Mouse (Mus musculus) c-Kit-positive CD71-positive TER-119-positive erythroid progenitor cells, embryonic 14.5 days (primary cell): ENCODE results near the gene Dguok.

Experiments
- DNase-seq: peaks from one replicate; pipeline ENCODE4 v3.0.0-alpha.2; 2013; ENCODE audit warnings: low spot score

The Dguok gene

GRCm38 (mm10) chr6:83455328-83456130 is 51.2 kb downstream of the Dguok start:
- no peak for DNase-seq

DNA sequence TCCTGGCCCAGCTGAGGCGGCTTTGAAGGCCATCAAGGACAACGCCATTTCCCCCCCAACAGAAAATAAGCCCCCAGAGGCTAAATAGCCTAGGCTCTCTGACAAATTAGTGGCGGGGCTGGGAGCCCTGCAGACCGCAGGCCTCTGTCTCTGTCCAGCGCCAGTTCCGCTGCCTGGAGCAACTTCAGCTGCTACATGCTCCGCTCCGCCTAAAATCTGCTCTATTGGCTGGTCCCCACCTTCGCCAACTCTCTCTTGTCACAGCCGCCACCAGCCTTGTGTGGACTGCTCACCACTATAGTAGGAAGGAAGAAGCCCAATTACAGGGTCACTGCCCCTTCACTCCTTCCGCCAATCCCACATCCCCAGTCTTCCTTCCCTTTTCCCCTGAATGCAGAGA is 53.1 kb downstream of the Dguok start:
- no peak for DNase-seq

DNA sequence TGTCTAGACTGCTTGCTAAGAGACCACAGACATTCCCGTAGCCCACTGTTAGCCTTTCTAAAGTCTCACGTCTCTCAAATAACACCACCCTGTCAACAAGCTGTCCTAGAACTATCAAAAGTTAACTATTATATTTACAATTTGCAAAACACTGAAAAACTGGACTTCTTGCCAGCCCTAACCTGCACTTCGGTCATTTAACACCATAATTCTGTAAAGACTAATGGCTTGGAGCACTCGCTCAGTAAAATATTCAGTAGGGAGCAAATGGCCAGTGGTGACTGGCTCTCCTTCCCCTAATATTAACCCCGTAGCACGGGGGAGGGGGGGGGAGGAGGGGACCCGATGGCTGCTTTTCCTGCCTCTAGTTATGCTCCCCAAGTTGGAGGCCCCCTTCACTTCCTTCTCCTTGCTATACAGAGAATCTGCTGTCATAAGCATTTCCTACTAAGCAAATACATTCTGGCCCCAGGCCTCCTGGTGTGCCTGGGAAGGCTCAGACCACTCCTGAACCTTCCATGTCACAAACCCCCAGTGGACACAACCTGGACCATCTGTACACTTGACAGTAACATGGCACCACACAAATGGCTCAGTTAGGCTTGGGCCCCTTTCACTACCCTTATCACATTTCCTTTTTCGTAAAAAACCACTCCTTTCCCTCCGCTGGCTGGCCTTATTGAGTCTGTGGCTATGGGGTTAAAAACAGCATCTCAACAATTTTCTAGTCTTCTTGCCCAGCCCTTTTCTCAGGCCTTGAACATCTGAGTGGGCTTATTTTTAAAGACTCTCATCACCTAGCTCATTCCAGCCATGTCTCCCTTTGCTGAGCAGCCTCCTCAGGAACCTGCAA is 56.1 kb downstream of the Dguok start:
- no peak for DNase-seq

GRCm38 (mm10) chr6:83449440-83449839 is 57.3 kb downstream of the Dguok start:
- DNase-seq = no peak

DNA sequence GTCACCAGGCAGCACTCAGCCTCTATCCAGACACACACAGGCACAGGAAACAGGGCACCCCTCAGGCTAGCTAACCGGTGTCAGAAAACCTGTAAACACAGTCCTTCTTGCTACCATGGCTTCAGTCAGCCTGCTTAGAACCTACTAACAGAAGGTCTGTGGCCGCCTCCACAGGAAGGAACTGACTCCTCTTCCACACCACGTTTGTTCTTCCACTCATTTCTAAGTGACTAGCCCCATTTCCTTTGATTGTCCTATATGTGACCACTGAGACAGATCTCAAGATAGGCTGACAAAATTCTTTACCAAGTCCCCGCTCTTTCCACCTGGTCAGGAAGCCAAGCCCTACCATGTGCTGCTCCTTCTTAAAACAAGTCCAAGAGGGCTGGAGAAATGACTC is 57.9 kb downstream of the Dguok start:
- no peak for DNase-seq

DNA sequence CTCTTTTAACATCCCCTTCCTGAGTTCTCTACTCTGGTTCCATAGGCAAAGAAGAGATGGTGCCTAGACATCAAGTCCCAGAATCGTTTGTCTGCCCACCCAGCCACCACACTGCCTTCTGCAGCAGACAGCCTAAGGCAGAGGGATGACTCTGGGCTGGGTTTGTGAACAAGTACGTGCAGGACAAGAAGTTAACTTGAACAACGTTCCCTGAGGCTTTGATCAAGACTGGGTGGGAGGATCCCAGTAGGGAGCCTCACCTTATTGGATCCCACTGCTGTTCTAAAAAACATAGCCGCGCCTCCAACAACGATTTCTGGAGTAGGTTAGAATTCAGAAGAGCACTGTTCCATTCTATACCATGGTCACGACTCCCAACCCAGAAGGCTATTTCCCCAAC is 59.7 kb downstream of the Dguok start:
- no peak for DNase-seq

- DNase-seq = no peak
Observed at GRCm38 (mm10) chr6:83445796-83446195, 61.0 kb downstream of the Dguok start.

- DNase-seq = no peak
Observed at GRCm38 (mm10) chr6:83443441-83444340, 63.1 kb downstream of the Dguok start.

DNA sequence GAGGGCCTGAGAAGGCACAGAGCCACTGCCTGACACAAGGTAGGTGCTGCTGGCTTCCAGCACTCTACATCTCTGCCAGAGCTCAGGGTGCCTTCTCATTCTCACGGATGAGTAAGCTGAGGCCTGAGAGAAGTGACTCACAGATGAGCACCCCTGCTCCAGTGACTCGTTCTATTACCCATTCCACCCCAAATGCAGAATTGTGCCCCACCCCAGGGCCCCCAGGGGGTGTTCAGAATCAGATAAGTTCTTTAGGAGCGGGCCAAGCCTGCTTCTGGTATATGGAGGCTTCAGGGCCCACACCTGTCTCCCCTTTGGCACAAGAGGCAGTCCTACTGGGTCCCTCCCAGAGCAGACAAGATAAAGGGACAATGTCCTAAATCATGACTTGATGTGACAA is 64.1 kb downstream of the Dguok start:
- DNase-seq = peak; percentile 63

GRCm38 (mm10) chr6:83441259-83442061 is 65.3 kb downstream of the Dguok start:
- DNase-seq = peak; percentile 82

DNA sequence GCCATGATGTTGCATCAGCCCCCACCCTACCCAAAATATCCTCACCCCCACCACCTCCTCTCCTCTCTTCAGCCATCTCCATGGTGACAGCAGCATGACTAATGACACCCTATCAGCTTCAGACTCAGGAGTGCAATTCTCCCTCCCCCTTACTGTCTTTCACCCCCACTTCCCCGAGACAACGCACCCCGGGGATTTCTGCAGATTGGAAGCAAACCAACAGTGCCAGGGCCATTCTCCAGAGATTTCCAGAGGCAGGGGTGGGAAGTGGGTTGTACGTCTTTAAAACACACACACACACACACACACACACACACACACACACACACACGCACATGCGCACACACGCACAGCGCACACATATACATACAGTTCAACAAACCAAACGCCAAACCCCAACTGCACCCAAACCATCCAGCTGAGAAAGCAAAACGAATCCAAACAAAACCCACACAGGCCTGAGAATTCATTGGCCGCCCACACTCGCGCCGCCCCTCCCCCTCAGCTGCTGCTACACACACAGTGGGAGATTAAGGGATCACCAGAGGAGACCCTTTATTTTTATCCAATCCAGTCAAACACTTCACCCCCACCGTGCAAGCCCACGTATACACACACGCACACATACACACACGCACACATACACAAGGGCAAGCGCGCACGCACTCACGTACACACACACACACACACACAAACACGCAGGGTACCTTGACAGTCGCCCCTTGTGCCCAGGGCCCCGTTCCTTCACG is 66.1 kb downstream of the Dguok start:
- no peak for DNase-seq

DNA sequence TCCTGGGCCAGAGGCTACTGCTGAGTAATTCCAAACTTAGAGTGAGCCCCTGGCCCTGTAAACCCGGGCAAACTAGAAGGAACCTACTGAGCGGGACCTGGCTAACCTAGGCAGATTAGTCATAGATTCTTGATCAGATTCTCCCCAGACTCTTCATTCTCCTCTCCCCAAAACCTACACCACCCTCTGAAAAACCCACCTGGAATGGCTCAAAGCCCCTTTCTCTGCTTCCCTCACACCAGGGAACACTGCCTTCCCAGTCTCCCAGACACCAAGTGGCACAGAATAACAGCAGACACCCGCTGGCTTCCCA is 66.6 kb downstream of the Dguok start:
- no peak for DNase-seq

DNA sequence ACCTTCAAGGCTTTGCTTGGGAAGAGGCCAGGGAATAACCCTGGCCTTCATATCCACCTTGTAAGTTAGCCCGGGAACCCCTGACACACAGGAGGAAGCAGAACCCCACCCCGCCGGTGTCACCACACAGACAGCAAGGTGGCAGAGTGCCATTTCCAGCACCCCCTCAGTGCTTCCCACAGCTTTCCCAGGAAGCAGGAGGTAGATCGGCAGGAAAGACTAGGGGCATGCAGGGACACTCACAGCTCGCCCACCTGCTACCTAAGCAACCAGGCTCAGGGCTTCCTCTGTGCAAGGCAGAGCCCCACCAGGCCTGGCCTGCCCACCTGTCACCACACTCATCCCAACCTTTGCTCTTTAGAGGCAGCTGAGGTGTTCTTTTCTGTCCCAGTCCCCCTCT is 67.0 kb downstream of the Dguok start:
- DNase-seq = no peak

DNA sequence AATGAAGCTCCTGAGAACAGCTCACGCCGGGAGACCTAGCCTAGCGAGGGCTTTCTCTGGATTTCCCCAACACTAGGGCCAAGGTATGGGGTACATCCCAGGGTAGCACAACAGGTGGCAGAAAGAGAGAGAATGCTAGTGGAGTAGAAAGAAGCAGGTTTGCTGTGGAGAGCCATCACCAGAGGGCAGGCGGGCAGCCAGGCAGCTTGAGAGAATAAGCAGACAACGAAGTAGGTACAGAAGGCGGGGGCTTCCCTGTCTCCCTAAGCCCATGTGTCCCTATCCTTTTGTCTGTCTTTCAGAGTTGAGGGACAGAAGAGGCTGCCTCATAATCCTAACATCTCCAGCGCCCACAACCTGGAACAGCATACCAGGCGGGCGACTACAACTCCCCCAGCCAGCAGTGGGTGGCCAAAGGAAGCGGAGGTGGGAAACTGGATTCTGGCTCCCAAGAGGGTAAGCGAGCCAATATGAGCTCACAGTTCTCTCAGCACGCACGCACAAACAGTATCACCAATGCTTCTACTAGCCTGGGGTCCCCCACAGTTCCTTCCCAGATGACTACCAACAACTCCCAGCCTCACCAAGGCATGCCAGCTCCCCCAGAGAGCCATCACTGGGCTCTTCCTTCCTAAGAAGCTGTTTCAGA is 67.5 kb downstream of the Dguok start:
- DNase-seq = no peak

- no peak for DNase-seq
Observed at GRCm38 (mm10) chr6:83438584-83438983, 68.2 kb downstream of the Dguok start.

DNA sequence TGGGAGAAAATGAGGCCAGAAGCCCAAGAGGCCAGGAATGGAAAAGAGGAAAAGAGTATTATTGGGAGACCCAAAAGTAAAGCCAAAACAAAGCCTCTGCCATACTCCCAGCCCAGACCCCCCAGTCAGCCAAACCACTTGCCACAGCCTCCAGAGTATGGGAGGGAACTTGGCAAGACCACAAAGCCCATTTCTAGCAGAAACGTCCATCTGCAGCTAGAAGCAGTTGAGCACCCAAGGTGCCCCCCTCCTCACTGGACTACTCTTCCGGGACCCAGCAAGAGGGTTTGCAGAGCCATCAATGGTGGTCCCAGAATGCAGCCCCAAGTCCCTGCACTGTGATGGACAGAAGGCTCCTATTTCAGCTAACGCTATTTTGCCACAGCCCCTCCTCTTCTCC is 69.0 kb downstream of the Dguok start:
- DNase-seq = no peak

DNA sequence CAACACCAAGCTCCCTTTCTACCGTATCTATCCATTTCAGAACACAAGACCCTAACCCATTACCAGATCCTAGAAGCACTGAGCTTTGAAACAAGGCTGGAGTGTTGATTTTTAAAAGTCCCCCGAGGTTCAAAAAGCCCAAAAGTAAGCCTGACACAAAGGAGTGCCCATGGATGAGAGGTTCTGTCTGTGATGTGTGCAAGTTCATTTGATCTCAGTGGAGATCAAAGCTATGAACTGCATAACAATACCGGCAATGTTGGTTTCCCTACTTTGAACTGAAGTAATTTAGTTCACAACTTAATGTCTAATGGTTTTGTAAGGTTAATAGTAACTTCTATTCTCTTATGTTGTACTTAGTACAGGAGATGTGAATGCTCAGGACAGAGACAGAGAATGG is 69.5 kb downstream of the Dguok start:
- no peak for DNase-seq

DNA sequence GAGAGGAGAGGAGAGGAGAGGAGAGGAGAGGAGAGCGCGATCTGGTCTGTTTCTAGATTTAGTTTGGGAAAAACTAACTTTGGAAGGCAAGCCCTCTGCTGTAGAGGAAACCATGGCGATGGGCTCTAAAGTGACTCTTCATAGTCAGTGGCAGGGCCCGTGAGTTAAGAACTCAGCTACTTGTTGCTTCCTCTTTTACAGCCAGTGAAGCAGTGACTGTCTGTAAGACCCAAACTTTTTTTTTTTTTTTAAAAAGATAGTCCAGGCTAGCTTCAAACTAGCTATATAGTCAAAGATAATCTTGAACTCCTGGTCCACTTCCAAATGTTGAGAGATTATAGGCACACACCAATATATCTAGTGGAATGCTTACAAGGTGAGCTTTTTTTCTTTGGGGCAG is 70.2 kb downstream of the Dguok start:
- no peak for DNase-seq

DNA sequence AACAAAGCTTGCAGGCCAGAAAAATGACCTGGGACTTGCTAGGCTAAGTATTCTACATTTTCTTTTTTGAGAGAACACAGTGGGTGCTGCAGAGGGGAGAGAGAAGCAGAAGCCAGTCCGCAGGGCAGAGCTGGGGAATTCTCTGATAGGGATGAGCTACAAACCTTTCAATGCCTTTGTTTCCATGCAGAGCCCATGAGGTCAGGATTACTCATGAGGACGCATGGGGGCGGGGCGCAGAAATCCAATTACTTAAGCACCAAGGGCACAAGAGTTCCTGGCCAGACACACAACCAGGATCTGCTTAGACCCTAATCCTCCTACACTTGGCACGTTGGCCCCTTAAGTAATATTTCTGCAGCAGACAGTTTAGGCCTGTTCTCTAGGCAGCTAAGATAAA is 71.6 kb downstream of the Dguok start:
- DNase-seq = no peak

GRCm38 (mm10) chr6:83433546-83433945 is 73.2 kb downstream of the Dguok start:
- DNase-seq = no peak
